Mouse (Mus musculus): Measurements from ENCODE around the gene 1700057G04Rik.

DNA sequence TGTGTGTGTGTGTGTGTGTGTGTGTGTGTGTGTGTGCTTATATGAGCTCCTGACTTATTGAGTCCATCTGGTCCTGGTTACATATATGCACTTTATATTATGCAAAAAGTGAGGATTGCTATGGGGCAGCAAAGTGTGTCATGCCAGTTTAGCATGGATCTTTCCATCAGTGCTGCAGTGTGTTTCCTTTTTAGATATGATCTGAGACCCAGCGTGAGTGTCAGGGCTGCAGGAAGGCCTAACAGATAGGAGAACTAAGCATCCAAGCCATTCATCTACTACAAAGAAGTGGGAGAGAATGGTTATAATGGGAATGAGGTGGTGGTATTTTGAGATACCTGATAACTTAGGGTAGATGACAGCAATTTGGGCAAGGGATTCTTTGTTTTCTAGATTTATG is 29.1 kb upstream of the 1700057G04Rik start:
- TF ChIP-seq CTCF (IDR thresholded peaks at IDR 0.05; ENCODE audit: extremely low read depth, insufficient read depth, insufficient read length, insufficient replicate concordance) = no peak
- TF ChIP-seq POLR2A (IDR thresholded peaks at IDR 0.05; ENCODE audit: low read depth, low read length) = no peak
